Mouse (Mus musculus): Measurements from ENCODE around the gene Thsd7b. TPM values are rescaled to one million over a fixed set of nuclear protein-coding genes. Genes with fewer than 3 reads are reported as not detected.
A peak's percentile ranks its signal among the peaks of the same experiment; 100 is the strongest.

The Thsd7b gene
- polyA plus RNA-seq, 1 experiment from 2014 or later: 19.6 TPM

- Histone ChIP-seq H3K9ac (ENCODE audit: low read length) (no peak overlapping the region), H3K27ac (ENCODE audit: low read depth, low read length) (no peak overlapping the region), H3K4me2 (ENCODE audit: low read depth) (no peak overlapping the region), H3K9me3 (ENCODE audit: control insufficient read depth, low read length) (no peaks in the 10 kb centered on the region), H3K4me1 (ENCODE audit: control insufficient read depth, insufficient read depth, low read length) (no peaks in the 10 kb centered on the region), H3K4me3 (ENCODE audit: low read depth, low read length) (no peak overlapping the region), H3K27me3 (ENCODE audit: control insufficient read depth, insufficient read depth, low read length) (no peaks in the 10 kb centered on the region), H3K36me3 (ENCODE audit: control insufficient read depth, insufficient read depth, low read length) (no peaks in the 10 kb centered on the region)
- WGBS: 85% methylated on average over 6 of the region's 6 CpGs
- ATAC-seq (ENCODE audit: insufficient read depth, low FRiP score, low TSS enrichment) (no peak), DNase-seq (ENCODE audit: low spot score) (no peak)
These were observed 594.6 kb downstream of the Thsd7b start for GRCm38 (mm10) chr1:129867714-129868113.

GRCm38 (mm10) chr1:129874355-129874754 is 601.3 kb downstream of the Thsd7b start:
- no peak overlapping the region for H3K4me2 ChIP-seq (ENCODE audit: low read depth)
- WGBS: 78% methylated on average over 4 of the region's 4 CpGs
- H3K9ac ChIP-seq (ENCODE audit: low read length): no peak overlapping the region
- H3K4me1 ChIP-seq (ENCODE audit: control insufficient read depth, insufficient read depth, low read length): no peaks in the 10 kb centered on the region
- no peak overlapping the region for H3K4me3 ChIP-seq (ENCODE audit: low read depth, low read length)
- H3K27ac ChIP-seq (ENCODE audit: low read depth, low read length): no peak overlapping the region
- no peaks in the 10 kb centered on the region for H3K9me3 ChIP-seq (ENCODE audit: control insufficient read depth, low read length)
- no peaks in the 10 kb centered on the region for H3K36me3 ChIP-seq (ENCODE audit: control insufficient read depth, insufficient read depth, low read length)
- no peaks in the 10 kb centered on the region for H3K27me3 ChIP-seq (ENCODE audit: control insufficient read depth, insufficient read depth, low read length)
- ATAC-seq (ENCODE audit: insufficient read depth, low FRiP score, low TSS enrichment): no peak
- no peak for DNase-seq (ENCODE audit: low spot score)

- no peak overlapping the region for H3K4me3 ChIP-seq (ENCODE audit: low read depth, low read length)
- no peak overlapping the region for H3K27ac ChIP-seq (ENCODE audit: low read depth, low read length)
- H3K36me3 ChIP-seq (ENCODE audit: control insufficient read depth, insufficient read depth, low read length): no peaks in the 10 kb centered on the region
- no peaks in the 10 kb centered on the region for H3K27me3 ChIP-seq (ENCODE audit: control insufficient read depth, insufficient read depth, low read length)
- 63% methylated on average over 1 of the region's 1 CpGs for WGBS
- H3K9ac ChIP-seq (ENCODE audit: low read length): no peak overlapping the region
- H3K4me1 ChIP-seq (ENCODE audit: control insufficient read depth, insufficient read depth, low read length): no peaks in the 10 kb centered on the region
- ATAC-seq (ENCODE audit: insufficient read depth, low FRiP score, low TSS enrichment): no peak
- no peaks in the 10 kb centered on the region for H3K9me3 ChIP-seq (ENCODE audit: control insufficient read depth, low read length)
- no peak for DNase-seq (ENCODE audit: low spot score)
- H3K4me2 ChIP-seq (ENCODE audit: low read depth): no peak overlapping the region
These were observed 614.8 kb downstream of the Thsd7b start for GRCm38 (mm10) chr1:129887861-129888260.

GRCm38 (mm10) chr1:129898121-129898520 is 625.0 kb downstream of the Thsd7b start:
- Histone ChIP-seq H3K27ac (ENCODE audit: low read depth, low read length) (no peak overlapping the region), H3K4me1 (ENCODE audit: control insufficient read depth, insufficient read depth, low read length) (no peaks in the 10 kb centered on the region), H3K4me2 (ENCODE audit: low read depth) (no peak overlapping the region), H3K4me3 (ENCODE audit: low read depth, low read length) (no peak overlapping the region), H3K27me3 (ENCODE audit: control insufficient read depth, insufficient read depth, low read length) (no peaks in the 10 kb centered on the region), H3K9ac (ENCODE audit: low read length) (no peak overlapping the region), H3K36me3 (ENCODE audit: control insufficient read depth, insufficient read depth, low read length) (no peaks in the 10 kb centered on the region), H3K9me3 (ENCODE audit: control insufficient read depth, low read length) (no peaks in the 10 kb centered on the region)
- ATAC-seq (ENCODE audit: insufficient read depth, low FRiP score, low TSS enrichment) (no peak), DNase-seq (ENCODE audit: low spot score) (no peak)
- 89% methylated on average over 5 of the region's 5 CpGs for WGBS

GRCm38 (mm10) chr1:129915484-129915883 is 642.4 kb downstream of the Thsd7b start:
- Histone ChIP-seq H3K4me2 (ENCODE audit: low read depth) (no peak overlapping the region), H3K27me3 (ENCODE audit: control insufficient read depth, insufficient read depth, low read length) (no peaks in the 10 kb centered on the region), H3K9me3 (ENCODE audit: control insufficient read depth, low read length) (no peaks in the 10 kb centered on the region), H3K36me3 (ENCODE audit: control insufficient read depth, insufficient read depth, low read length) (no peaks in the 10 kb centered on the region), H3K9ac (ENCODE audit: low read length) (no peak overlapping the region), H3K4me3 (ENCODE audit: low read depth, low read length) (no peak overlapping the region), H3K27ac (ENCODE audit: low read depth, low read length) (no peak overlapping the region), H3K4me1 (ENCODE audit: control insufficient read depth, insufficient read depth, low read length) (no peaks in the 10 kb centered on the region)
- 66% methylated on average over 4 of the region's 4 CpGs for WGBS
- no peak for ATAC-seq (ENCODE audit: insufficient read depth, low FRiP score, low TSS enrichment)
- no peak for DNase-seq (ENCODE audit: low spot score)

- H3K4me3 ChIP-seq (ENCODE audit: low read depth, low read length): no peak overlapping the region
- WGBS: 93% methylated on average over 1 of the region's 1 CpGs
- no peak for DNase-seq (ENCODE audit: low spot score)
- no peak overlapping the region for H3K27ac ChIP-seq (ENCODE audit: low read depth, low read length)
- H3K27me3 ChIP-seq (ENCODE audit: control insufficient read depth, insufficient read depth, low read length): no peaks in the 10 kb centered on the region
- H3K36me3 ChIP-seq (ENCODE audit: control insufficient read depth, insufficient read depth, low read length): no peaks in the 10 kb centered on the region
- no peaks in the 10 kb centered on the region for H3K4me1 ChIP-seq (ENCODE audit: control insufficient read depth, insufficient read depth, low read length)
- no peak overlapping the region for H3K9ac ChIP-seq (ENCODE audit: low read length)
- no peaks in the 10 kb centered on the region for H3K9me3 ChIP-seq (ENCODE audit: control insufficient read depth, low read length)
- no peak for ATAC-seq (ENCODE audit: insufficient read depth, low FRiP score, low TSS enrichment)
- H3K4me2 ChIP-seq (ENCODE audit: low read depth): no peak overlapping the region
These were observed 644.5 kb downstream of the Thsd7b start for GRCm38 (mm10) chr1:129917568-129917967.

- H3K27ac ChIP-seq (ENCODE audit: low read depth, low read length): no peak overlapping the region
- no peaks in the 10 kb centered on the region for H3K36me3 ChIP-seq (ENCODE audit: control insufficient read depth, insufficient read depth, low read length)
- no peak overlapping the region for H3K4me3 ChIP-seq (ENCODE audit: low read depth, low read length)
- no peak overlapping the region for H3K9ac ChIP-seq (ENCODE audit: low read length)
- H3K4me1 ChIP-seq (ENCODE audit: control insufficient read depth, insufficient read depth, low read length): no peaks in the 10 kb centered on the region
- WGBS: 71% methylated on average over 1 of the region's 1 CpGs
- H3K27me3 ChIP-seq (ENCODE audit: control insufficient read depth, insufficient read depth, low read length): no peaks in the 10 kb centered on the region
- ATAC-seq (ENCODE audit: insufficient read depth, low FRiP score, low TSS enrichment): 0 out of 2 replicates have a peak, but pooled peaks have one; percentile 13
- H3K4me2 ChIP-seq (ENCODE audit: low read depth): no peak overlapping the region
- no peaks in the 10 kb centered on the region for H3K9me3 ChIP-seq (ENCODE audit: control insufficient read depth, low read length)
- no peak for DNase-seq (ENCODE audit: low spot score)
These were observed 646.3 kb downstream of the Thsd7b start for GRCm38 (mm10) chr1:129919385-129919784.

GRCm38 (mm10) chr1:129931003-129931402 is 657.9 kb downstream of the Thsd7b start:
- H3K27ac ChIP-seq (ENCODE audit: low read depth, low read length): no peak overlapping the region
- no peak overlapping the region for H3K4me2 ChIP-seq (ENCODE audit: low read depth)
- H3K27me3 ChIP-seq (ENCODE audit: control insufficient read depth, insufficient read depth, low read length): no peaks in the 10 kb centered on the region
- H3K9me3 ChIP-seq (ENCODE audit: control insufficient read depth, low read length): no peaks in the 10 kb centered on the region
- H3K36me3 ChIP-seq (ENCODE audit: control insufficient read depth, insufficient read depth, low read length): no peaks in the 10 kb centered on the region
- DNase-seq (ENCODE audit: low spot score) (no peak), ATAC-seq (ENCODE audit: insufficient read depth, low FRiP score, low TSS enrichment) (no peak)
- H3K9ac ChIP-seq (ENCODE audit: low read length): no peak overlapping the region
- no peaks in the 10 kb centered on the region for H3K4me1 ChIP-seq (ENCODE audit: control insufficient read depth, insufficient read depth, low read length)
- 98% methylated on average over 2 of the region's 2 CpGs for WGBS
- no peak overlapping the region for H3K4me3 ChIP-seq (ENCODE audit: low read depth, low read length)

GRCm38 (mm10) chr1:129943116-129943515 is 670.0 kb downstream of the Thsd7b start:
- Histone ChIP-seq H3K9me3 (ENCODE audit: control insufficient read depth, low read length) (no peaks in the 10 kb centered on the region), H3K27me3 (ENCODE audit: control insufficient read depth, insufficient read depth, low read length) (no peaks in the 10 kb centered on the region), H3K36me3 (ENCODE audit: control insufficient read depth, insufficient read depth, low read length) (no peaks in the 10 kb centered on the region), H3K27ac (ENCODE audit: low read depth, low read length) (no peak overlapping the region), H3K4me2 (ENCODE audit: low read depth) (no peak overlapping the region), H3K4me3 (ENCODE audit: low read depth, low read length) (no peak overlapping the region), H3K4me1 (ENCODE audit: control insufficient read depth, insufficient read depth, low read length) (no peaks in the 10 kb centered on the region), H3K9ac (ENCODE audit: low read length) (no peak overlapping the region)
- 75% methylated on average over 9 of the region's 9 CpGs for WGBS
- no peak for ATAC-seq (ENCODE audit: insufficient read depth, low FRiP score, low TSS enrichment)
- no peak for DNase-seq (ENCODE audit: low spot score)

Data from neural tube, embryonic 11.5 days (tissue).